Mouse (Mus musculus) liver, embryonic 14.5 days (tissue): ENCODE data around the gene Fgfr2.

Source experiments
- CTCF ChIP-seq: IDR thresholded peaks from 2 replicates; pipeline ENCODE4 v1.5.1; 2016; ENCODE audit warnings: antibody characterized with exemption, low read depth, control low read depth
- EP300 ChIP-seq: IDR thresholded peaks from 2 replicates; pipeline ENCODE4 v1.6.1; 2016; ENCODE audit warnings: antibody characterized with exemption, low read depth

- TF ChIP-seq EP300 (no peak), CTCF (no peak)
Measured at GRCm38 (mm10) chr7:132786011-132786410, 337.1 kb downstream of the Fgfr2 start.
